Mouse (Mus musculus): ENCODE results near the gene Rps10.

Rps10 gene

GRCm38 (mm10) chr17:27611994-27612393, 24.5 kb downstream of the Rps10 start:
- no peak for DNase-seq (ENCODE audit: low spot score in 2 of 2)

DNA sequence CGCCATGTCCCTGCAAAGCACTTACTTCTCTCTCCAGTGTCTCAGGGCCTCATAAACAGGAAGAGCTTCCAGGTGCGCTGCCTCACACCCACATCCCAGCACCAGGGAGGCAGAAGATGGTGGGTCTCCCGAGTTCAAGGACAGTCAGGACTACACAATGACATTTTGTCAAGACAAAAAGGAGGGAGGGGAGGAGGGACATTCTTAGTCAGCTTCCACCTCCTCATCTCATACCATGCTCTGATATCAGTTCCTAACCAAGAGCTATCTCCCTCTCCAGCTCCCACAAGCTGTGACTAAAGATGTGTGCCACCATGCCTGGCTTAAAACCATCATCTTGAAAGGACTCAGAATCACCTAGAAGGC, 25.0 kb downstream of the Rps10 start:
- DNase-seq (ENCODE audit: low spot score in 2 of 2), result no peak

GRCm38 (mm10) chr17:27610679-27611518, 25.6 kb downstream of the Rps10 start:
- DNase-seq (ENCODE audit: low spot score in 2 of 2), result peak; percentile 57 to 65

- DNase-seq (ENCODE audit: low spot score in 2 of 2), result no peak
Measured at GRCm38 (mm10) chr17:27609576-27609975, 26.9 kb downstream of the Rps10 start.

DNA sequence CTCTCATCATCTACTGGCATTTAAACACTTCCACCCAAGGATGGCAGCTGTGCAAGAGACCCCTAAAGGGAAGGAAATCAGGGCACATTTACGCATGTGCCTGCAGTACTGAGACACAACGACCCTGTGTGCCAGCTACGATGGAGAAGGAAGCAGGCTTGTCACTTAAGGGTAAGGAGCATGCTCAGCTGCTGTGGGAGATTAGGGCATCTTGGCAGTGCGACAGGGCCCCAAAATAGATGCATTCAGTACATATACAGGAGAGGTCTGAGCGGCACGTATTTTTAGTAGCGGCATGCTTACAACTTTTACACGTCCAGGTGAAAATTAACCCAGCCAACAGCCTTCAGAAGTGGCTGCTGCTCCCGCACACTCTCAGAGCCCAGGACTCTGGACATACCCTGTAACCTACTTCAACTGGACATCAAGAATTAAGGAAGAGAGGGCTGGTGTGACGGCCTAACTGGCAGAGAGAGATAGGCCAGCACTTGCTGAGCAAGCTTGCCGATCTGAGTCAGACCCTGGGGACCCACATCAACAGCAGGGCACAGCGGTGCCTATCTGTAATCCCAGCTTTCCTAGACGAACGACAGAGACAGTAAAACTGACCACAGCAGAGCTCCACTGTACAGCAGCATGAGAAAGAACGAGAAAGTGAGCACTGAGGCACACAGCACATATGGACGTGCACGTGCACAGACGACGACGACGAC, 32.8 kb downstream of the Rps10 start:
- no peak for DNase-seq (ENCODE audit: low spot score in 2 of 2)

DNA sequence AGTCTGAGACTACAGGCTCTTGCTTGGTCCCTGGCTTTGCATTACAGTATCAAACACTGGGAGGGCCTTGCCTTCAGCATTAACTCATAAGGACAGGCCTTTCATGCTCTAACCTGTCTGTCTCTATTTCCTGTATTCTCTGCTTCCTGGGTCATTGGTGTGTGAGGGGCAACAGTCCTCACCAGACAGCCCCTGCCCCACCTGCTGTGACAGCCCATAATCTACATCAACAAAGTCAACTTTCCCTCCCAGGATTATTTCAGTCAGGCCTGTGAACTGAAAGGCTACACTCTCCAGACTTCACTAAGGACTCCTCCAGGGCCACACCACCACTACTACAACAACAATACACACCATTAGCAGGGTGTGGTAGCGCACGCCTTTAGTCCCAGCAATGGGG, 33.4 kb downstream of the Rps10 start:
- no peak for DNase-seq (ENCODE audit: low spot score in 2 of 2)

DNA sequence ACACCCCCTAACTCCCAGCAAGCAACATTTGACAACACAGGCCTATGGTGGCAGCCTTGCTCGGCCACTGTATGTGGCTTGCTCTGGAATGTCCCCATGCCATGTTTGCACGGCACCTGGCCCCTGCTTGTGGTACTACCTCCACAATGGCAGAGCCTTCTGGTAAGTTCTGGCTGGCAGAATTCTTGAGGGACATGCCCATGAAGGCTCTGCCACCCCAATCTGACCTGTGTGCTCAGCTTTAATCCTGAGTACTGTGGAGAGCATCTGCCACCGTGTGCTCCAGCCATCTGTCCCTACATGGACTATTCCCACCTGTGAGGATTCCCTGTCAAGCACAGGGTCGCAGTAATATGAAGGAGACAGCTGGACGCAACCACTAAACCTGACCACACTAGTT, 35.6 kb downstream of the Rps10 start:
- DNase-seq (ENCODE audit: low spot score in 2 of 2), result no peak

DNA sequence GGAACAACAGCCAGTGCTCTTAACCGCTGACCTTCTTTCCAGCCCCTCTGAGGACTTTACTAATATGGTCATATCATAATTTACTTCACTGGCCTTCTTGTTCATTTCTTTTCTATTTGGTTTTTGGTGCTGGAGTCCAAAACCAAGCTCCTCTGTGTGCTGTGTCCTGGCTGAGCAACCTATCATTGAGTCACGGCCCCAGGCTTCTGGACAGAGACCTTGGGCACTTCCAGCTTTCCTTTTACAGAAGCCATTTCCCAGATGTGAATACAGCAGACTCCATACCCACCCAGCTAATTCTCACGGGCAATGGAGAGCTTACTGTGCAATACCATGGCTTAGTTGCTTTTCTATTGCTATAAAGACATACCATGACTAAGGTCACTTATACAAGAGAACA, 36.2 kb downstream of the Rps10 start:
- DNase-seq (ENCODE audit: low spot score in 2 of 2), result no peak

DNA sequence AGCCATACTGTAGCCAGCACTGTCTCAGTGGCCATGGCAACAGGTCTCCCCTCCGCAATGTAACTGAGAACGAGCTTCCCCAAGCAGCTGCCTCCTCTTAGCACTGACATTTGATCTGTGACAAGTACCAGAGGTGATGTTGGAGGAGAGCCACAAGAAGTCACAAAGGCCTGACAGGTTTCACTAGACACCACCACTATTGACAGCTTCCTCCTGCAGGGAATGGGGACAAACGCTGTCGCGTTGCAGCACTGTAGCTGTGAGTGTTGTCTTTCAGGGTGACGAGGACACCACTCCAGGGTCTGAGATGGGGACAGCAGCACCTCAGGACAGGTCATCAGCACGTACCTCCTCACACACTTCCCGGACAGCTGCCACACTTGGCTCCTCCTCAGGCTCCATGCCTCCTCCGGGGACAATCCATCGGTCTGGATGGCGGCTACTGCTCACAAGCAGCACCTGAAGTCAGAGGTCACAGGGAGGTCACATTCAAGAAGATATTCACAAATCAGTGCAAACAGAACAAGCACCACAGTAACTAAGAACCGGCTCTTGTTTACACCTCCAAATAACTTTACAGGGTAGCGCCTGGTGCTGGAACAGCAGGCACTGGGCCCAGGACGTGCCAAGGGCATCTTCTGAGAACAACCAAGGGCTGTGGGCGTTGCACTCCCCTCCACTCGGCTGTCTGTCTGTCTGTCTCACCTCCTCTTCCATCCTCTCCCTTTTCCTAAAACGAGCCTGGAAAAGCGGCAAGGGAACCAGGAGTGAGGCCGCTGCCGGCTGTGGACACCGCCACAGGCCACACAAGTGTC, 39.9 kb downstream of the Rps10 start:
- no peak for DNase-seq (ENCODE audit: low spot score in 2 of 2)

- no peak for DNase-seq (ENCODE audit: low spot score in 2 of 2)
Measured at GRCm38 (mm10) chr17:27595659-27596375, 40.7 kb downstream of the Rps10 start.

- DNase-seq (ENCODE audit: low spot score in 2 of 2), result no peak
Measured at GRCm38 (mm10) chr17:27592565-27592910, 43.9 kb downstream of the Rps10 start.

DNA sequence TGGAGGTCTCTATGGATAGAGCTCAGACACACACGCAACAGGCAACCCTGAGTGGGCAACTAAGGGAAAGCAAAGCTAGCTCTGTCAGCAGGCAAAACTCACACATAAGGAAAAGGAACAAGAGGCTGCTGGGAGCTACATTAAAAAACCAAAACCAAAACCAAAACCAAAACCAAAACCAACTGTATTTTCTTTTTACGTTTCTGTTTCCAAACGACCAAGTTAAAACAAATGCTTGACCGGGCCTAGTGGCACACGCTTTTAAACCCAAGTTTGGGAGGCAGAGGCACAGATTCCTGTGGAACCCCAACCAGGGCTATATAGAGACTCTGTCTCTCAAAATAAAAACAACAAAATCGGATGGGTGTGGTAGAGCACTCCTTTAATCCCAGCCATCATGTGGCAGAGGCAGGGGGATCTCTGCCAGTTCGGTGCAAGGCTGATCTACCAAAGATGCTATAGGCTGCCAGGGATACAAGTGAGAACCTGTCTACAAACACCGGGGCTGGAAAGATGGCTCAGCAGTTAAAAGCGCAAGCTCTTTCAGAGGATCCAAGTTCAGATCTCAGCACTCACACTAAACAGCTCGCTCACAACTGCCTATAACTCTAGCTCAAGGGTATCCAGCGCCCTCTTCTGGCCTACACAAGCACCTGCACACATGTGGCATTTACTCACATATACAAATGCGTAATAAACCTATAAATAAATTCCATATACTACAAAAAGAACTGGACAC, 44.5 kb downstream of the Rps10 start:
- no peak for DNase-seq (ENCODE audit: low spot score in 2 of 2)

- DNase-seq (ENCODE audit: low spot score in 2 of 2), result no peak
Measured at GRCm38 (mm10) chr17:27588231-27588630, 48.2 kb downstream of the Rps10 start.

DNA sequence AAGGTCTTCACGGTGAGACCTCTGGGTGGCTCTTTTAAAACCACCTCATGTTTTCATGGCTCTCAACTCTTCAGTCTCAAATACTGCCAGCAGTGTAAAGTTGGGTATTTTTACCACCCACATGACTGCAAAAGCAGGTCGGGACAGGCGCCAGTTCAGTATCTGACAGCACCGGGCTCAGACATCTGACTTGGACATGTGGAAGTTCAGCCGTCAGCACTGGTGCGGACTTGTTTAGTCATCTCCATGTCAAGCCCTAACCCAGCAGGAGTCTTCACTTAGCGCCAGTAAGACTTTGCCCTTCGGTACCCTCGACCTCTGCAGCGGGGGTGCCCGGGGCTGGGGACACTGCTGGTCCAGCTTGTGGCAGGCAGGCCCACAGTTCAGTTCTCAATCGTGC, 49.2 kb downstream of the Rps10 start:
- DNase-seq (ENCODE audit: low spot score in 2 of 2), result no peak

DNA sequence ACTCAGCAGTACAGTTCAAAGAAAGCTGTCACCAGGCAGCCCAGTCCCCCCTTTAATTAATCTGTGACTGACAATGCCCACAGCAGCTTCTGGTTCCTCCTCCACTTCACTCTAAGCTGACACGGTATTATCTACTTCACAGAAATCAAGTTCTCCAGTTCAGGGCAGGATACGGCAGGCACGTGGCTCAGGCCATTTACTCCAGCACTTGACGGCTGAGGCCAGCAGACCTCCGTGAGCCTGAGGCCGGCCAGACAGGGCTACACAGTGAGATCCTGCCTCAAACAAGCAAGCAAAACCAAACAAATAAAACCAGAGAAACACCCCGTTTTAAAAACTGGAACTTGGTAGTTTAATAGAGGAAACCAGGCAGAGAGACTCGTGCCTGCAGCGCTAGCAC, 49.8 kb downstream of the Rps10 start:
- DNase-seq (ENCODE audit: low spot score in 2 of 2), result no peak

- no peak for DNase-seq (ENCODE audit: low spot score in 2 of 2)
Measured at GRCm38 (mm10) chr17:27583185-27583894, 53.1 kb downstream of the Rps10 start.
